Mouse (Mus musculus) neural tube, embryonic 14.5 days (tissue): ENCODE results near the gene Prkg2. TPM values are rescaled to one million over a fixed set of nuclear protein-coding genes. Genes with fewer than 3 reads are reported as not detected.
A peak's percentile ranks its signal among the peaks of the same experiment; 100 is the strongest.

Experiments
- ATAC-seq: fragments of 200-750 bp; cut with Nextera tagmentation; 2 replicates; pipeline ENCODE4 v1.8.0; 2017; ENCODE audit warnings: low read depth, mild to moderate bottlenecking, moderate TSS enrichment, moderate library complexity
- H3K27ac ChIP-seq: fragments of 300-500 bp; sonication (generic); 2 replicates; pipeline ENCODE4 v1.5.1; 2014; ENCODE audit warnings: low read depth, mild to moderate bottlenecking, control low read depth, low read length, moderate library complexity, mixed read lengths
- H3K27me3 ChIP-seq: fragments of 300-500 bp; sonication (generic); 2 replicates; pipeline ENCODE4 v1.6.1; 2014; ENCODE audit warnings: low read length; ENCODE audit not compliant: control insufficient read depth, insufficient read depth
- H3K36me3 ChIP-seq: fragments of 300-500 bp; sonication (generic); 2 replicates; pipeline ENCODE4 v1.6.1; 2014; ENCODE audit warnings: low read length, mixed read lengths; ENCODE audit not compliant: control insufficient read depth, insufficient read depth
- H3K4me1 ChIP-seq: fragments of 300-500 bp; sonication (generic); 2 replicates; pipeline ENCODE4 v1.6.1; 2014; ENCODE audit warnings: low read length; ENCODE audit not compliant: control insufficient read depth, insufficient read depth
- H3K4me2 ChIP-seq: fragments of 300-500 bp; sonication (generic); 2 replicates; pipeline ENCODE4 v1.6.1; 2014; ENCODE audit warnings: mild to moderate bottlenecking, low read depth, low read length, control low read depth
- H3K4me3 ChIP-seq: fragments of 300-500 bp; sonication (generic); 2 replicates; pipeline ENCODE4 v1.5.1; 2014; ENCODE audit warnings: low read depth, low read length, control low read depth, mixed read lengths
- H3K9ac ChIP-seq: fragments of 300-500 bp; sonication (generic); replicated peaks from 2 replicates; pipeline ENCODE4 v1.6.1; 2014; ENCODE audit warnings: low read depth, mild to moderate bottlenecking, control low read depth, low read length, mixed read lengths
- H3K9me3 ChIP-seq: fragments of 300-500 bp; sonication (generic); 2 replicates; pipeline ENCODE4 v1.6.1; 2016; ENCODE audit warnings: low read length; ENCODE audit not compliant: control insufficient read depth
- WGBS: fragments of 180-500 bp; shearing (Covaris S2); extraction: QIAGEN DNeasy Blood & Tissue Kit; methylation state at CpG from one replicate; pipeline ENCODE4 v1.1.7; 2014; 5-methylcytosine and 5-hydroxymethylcytosine counted together
- polyA plus RNA-seq: library from polyadenylated mRNA; unstranded; fragments of >200 nt; fragmentation: Nextera tagmentation; extraction: Ambion mirVana; gene quantifications from 2 replicates; pipeline ENCODE4 v1.2.1, GENCODE M21; 2014

Prkg2 gene
- polyA plus RNA-seq, 1 experiment from 2014 or later, result 1.3 TPM

GRCm38 (mm10) chr5:98986459-98986858 is 50.7 kb downstream of the Prkg2 start:
- Histone ChIP-seq H3K27ac (no peak overlapping the region), H3K36me3 (no peaks in the 10 kb centered on the region), H3K4me1 (no peaks in the 10 kb centered on the region), H3K4me2 (no peak overlapping the region), H3K4me3 (no peak overlapping the region), H3K9me3 (no peaks in the 10 kb centered on the region), H3K27me3 (no peaks in the 10 kb centered on the region), H3K9ac (no peak overlapping the region)
- ATAC-seq, result no peak
- 30% methylated on average over 4 of the region's 4 CpGs for WGBS

GRCm38 (mm10) chr5:98986011-98986410 is 51.1 kb downstream of the Prkg2 start:
- no peak for ATAC-seq
- Histone ChIP-seq H3K27ac (no peak overlapping the region), H3K9me3 (no peaks in the 10 kb centered on the region), H3K27me3 (no peaks in the 10 kb centered on the region), H3K4me2 (no peak overlapping the region), H3K36me3 (no peaks in the 10 kb centered on the region), H3K4me1 (no peaks in the 10 kb centered on the region), H3K9ac (no peak overlapping the region), H3K4me3 (no peak overlapping the region)
- 28% methylated on average over 4 of the region's 4 CpGs for WGBS

GRCm38 (mm10) chr5:98985077-98985476 is 52.1 kb downstream of the Prkg2 start:
- ATAC-seq, result no peak
- H3K9me3 ChIP-seq, result no peaks in the 10 kb centered on the region
- no peak overlapping the region for H3K27ac ChIP-seq
- no peak overlapping the region for H3K9ac ChIP-seq
- no peak overlapping the region for H3K4me3 ChIP-seq
- no peaks in the 10 kb centered on the region for H3K4me1 ChIP-seq
- H3K27me3 ChIP-seq, result no peaks in the 10 kb centered on the region
- WGBS, result 83% methylated on average over 3 of the region's 3 CpGs
- H3K4me2 ChIP-seq, result no peak overlapping the region
- H3K36me3 ChIP-seq, result no peaks in the 10 kb centered on the region

- Histone ChIP-seq H3K4me3 (no peak overlapping the region), H3K9ac (no peak overlapping the region), H3K27me3 (no peaks in the 10 kb centered on the region), H3K4me2 (no peak overlapping the region), H3K36me3 (no peaks in the 10 kb centered on the region), H3K4me1 (no peaks in the 10 kb centered on the region), H3K27ac (no peak overlapping the region), H3K9me3 (no peaks in the 10 kb centered on the region)
- no peak for ATAC-seq
- WGBS, result 89% methylated on average over 7 of the region's 7 CpGs
These were observed 55.8 kb downstream of the Prkg2 start for GRCm38 (mm10) chr5:98981304-98981703.

- Histone ChIP-seq H3K4me3 (no peak overlapping the region), H3K36me3 (no peaks in the 10 kb centered on the region), H3K4me2 (no peak overlapping the region), H3K9me3 (no peaks in the 10 kb centered on the region), H3K4me1 (no peaks in the 10 kb centered on the region), H3K27me3 (no peaks in the 10 kb centered on the region), H3K9ac (no peak overlapping the region), H3K27ac (no peak overlapping the region)
- no peak for ATAC-seq
- 78% methylated on average over 6 of the region's 6 CpGs for WGBS
These were observed 58.8 kb downstream of the Prkg2 start for GRCm38 (mm10) chr5:98978316-98978715.

GRCm38 (mm10) chr5:98975877-98976672 is 61.1 kb downstream of the Prkg2 start:
- H3K27me3 ChIP-seq, result no peaks in the 10 kb centered on the region
- WGBS, result 45% methylated on average over 10 of the region's 10 CpGs
- no peaks in the 10 kb centered on the region for H3K4me1 ChIP-seq
- no peaks in the 10 kb centered on the region for H3K36me3 ChIP-seq
- H3K9ac ChIP-seq, result no peak overlapping the region
- no peak overlapping the region for H3K27ac ChIP-seq
- no peak overlapping the region for H3K4me2 ChIP-seq
- H3K9me3 ChIP-seq, result no peaks in the 10 kb centered on the region
- ATAC-seq, result peak; percentile 65; the same call in 1 of the 2 replicates
- no peak overlapping the region for H3K4me3 ChIP-seq

- no peak for ATAC-seq
- H3K9ac ChIP-seq, result no peak overlapping the region
- WGBS, result 91% methylated on average over 9 of the region's 9 CpGs
These were observed 70.5 kb downstream of the Prkg2 start for GRCm38 (mm10) chr5:98966679-98967078.

GRCm38 (mm10) chr5:98965139-98965538 is 72.0 kb downstream of the Prkg2 start:
- Histone ChIP-seq H3K4me1 (no peaks in the 10 kb centered on the region), H3K36me3 (no peaks in the 10 kb centered on the region), H3K9ac (no peak overlapping the region), H3K4me2 (no peak overlapping the region), H3K27ac (no peak overlapping the region), H3K27me3 (no peaks in the 10 kb centered on the region), H3K4me3 (no peak overlapping the region), H3K9me3 (no peaks in the 10 kb centered on the region)
- ATAC-seq, result no peak
- WGBS, result 31% methylated on average over 4 of the region's 4 CpGs

More at GRCm38 (mm10) chr5:98966679-98967078, 70.5 kb downstream of the Prkg2 start:
- no peaks in the 10 kb centered on the region for H3K36me3 ChIP-seq
- H3K4me2 ChIP-seq, result no peak overlapping the region
- no peaks in the 10 kb centered on the region for H3K9me3 ChIP-seq
- H3K27me3 ChIP-seq, result no peaks in the 10 kb centered on the region
- no peak overlapping the region for H3K27ac ChIP-seq
- H3K4me1 ChIP-seq, result no peaks in the 10 kb centered on the region
- H3K4me3 ChIP-seq, result no peak overlapping the region

GRCm38 (mm10) chr5:98964367-98964766 is 72.8 kb downstream of the Prkg2 start:
- Histone ChIP-seq H3K9ac (no peak overlapping the region), H3K4me1 (no peaks in the 10 kb centered on the region), H3K36me3 (no peaks in the 10 kb centered on the region), H3K27me3 (no peaks in the 10 kb centered on the region), H3K4me3 (no peak overlapping the region), H3K27ac (no peak overlapping the region), H3K4me2 (no peak overlapping the region), H3K9me3 (no peaks in the 10 kb centered on the region)
- ATAC-seq, result no peak
- WGBS, result 66% methylated on average over 6 of the region's 6 CpGs
